Mouse (Mus musculus) lung, postnatal 25 days (tissue): ENCODE data around the gene Fam240b.
"Not testable (repeated sequence)": the region's sequence is repeated elsewhere in the genome, so short reads cannot be mapped to it uniquely, and the experiment has no call there.

Experiments used
- DNase-seq: peaks from one replicate; pipeline ENCODE4 v3.0.0; 2022; ENCODE audit warnings: low spot score

Gene Fam240b

GRCm38 (mm10) chr13:64497692-64498091 lies at the start of gene Fam240b:
TSS of gene Fam240b (minus strand) at chr13:64497792.
- DNase-seq = no peak

DNA sequence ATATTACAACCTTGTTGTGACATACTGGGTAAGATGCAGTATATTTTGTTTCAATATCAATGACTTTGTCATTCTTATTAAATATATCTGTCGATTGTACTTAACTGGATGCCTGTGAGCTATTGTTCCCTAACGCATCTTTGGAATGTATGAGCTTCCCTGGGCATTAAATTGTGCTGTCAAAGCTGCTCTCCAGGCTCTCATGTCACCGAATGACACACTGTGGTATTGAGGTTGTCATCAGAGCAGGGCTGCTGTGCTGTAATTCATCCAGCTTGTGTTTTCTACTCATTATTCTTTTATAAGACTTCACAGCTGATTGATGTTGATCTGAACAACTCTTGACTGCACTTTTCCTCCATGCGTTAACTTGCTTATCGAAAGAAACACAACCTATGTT lies 32.5 kb upstream of the Fam240b start:
- no peak for DNase-seq

DNA sequence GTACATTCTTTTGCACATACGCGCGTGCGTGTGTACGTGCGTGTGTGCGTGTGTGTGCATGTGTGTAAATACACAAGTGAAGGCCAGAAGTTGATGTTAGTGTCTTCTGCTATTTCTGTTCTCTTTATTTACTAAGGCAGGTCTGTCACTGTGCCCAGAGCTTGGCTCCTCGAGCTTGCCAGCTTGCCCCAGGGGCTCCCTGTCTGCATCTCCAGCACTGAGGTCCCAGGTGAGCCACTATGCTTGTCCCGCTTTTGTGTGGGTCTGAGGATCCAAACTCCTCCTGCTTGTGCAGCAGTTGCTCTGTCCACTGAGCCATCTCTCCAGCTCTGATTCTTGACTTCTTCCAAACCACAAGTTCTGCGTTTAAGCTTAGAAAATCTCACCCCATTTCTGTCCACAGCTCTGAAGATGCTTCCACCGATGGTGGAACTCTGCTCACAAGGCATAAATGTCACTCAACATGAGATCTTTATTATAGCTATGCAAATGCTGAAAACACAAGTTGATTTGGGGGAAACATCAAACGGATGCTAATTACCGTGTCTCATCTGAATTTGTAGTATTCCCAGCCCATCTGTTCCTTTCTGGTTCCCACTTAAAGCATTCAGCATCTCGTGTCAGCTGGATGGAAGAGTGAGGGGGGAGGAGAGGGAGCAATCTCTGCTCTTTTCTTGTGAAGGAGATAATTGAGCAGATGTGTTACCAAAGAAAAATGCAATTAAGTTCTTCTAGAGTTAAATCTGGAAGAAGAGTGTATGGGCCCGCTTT lies 29.1 kb upstream of the Fam240b start:
- no peak for DNase-seq

GRCm38 (mm10) chr13:64514247-64514646 lies 16.7 kb upstream of the Fam240b start:
- DNase-seq = no peak

DNA sequence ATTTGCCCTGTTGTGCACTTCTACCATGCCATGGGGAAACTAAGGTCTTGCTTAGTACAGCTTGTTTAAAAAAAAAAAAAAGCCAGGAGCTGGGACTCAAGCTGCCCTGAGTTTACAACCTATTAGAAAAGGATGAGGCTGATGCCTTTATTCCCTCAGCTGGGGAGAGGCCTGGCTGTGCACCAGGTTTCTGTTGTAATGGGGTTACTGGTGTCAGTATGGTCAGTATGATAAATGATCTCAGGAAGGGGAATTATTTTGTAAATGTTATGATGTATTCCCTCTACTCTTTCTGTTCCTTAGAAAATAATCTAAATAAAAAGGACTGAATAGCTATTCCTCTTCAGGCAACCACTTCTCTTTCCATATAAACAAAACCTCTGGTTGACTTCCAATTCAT lies 14.0 kb upstream of the Fam240b start:
- no peak for DNase-seq

DNA sequence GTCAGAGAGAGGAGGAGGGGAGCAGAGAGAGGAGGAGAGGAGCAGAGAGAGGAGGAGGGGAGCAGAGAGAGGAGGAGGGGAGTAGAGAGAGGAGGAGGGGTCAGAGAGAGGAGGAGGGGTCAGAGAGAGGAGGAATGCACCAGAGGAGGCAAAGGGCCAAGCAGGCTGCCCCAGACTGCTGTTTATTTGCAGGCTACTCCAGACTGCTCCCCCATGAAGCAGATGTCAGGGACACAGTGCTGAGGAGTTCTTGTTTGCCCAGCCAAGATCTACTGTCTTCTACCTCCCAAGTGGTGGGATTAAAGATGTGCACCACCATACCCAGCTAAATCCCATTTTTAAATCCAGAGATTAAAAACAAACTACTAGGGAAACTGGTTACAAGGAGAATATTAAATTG lies 9.8 kb upstream of the Fam240b start:
- DNase-seq = no peak

DNA sequence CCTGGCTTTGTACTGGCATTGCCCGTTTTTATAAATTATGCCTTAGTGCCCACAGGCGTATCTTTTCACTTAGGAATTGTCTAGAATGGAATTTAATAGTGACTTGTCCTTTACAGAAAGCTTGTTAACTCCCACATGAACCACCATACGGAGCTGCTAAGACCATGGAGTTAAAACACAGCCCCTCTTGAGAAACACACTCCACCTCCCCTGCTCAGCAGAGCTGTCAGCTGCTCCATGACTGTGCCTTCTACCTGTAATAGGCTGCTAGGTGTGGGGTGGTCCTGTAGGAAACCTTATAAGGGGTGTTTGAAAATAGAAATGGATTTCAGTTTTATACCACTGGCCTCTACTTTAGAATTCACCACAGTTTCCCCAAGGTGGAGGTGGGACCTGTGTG lies 5.2 kb upstream of the Fam240b start:
- no peak for DNase-seq

- no peak for DNase-seq
Observed at GRCm38 (mm10) chr13:64493586-64493985, 4.0 kb downstream of the Fam240b start.

- DNase-seq = peak; percentile 7
Observed at GRCm38 (mm10) chr13:64489886-64490285, 7.7 kb downstream of the Fam240b start.

DNA sequence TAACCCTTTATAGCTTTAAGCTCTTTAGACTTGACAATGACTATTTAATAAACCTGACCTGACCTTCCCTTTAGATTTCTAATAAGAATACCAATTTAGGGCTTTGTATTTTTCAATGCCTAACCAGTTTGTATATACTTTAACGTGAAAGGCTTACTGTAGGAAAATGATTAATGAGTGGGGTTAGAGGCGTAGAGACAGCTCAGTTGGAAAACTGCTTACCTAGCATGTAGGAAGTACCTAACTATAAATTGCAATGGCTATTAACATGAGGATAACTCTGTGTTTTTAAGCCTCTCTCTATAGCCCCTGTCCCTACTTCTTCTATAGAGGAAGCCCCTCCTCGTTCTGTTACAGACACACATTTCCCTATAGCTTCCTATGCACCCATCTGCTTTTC lies 17.6 kb downstream of the Fam240b start:
- no peak for DNase-seq

- DNase-seq = no peak
Observed at GRCm38 (mm10) chr13:64477968-64478367, 19.6 kb downstream of the Fam240b start.

DNA sequence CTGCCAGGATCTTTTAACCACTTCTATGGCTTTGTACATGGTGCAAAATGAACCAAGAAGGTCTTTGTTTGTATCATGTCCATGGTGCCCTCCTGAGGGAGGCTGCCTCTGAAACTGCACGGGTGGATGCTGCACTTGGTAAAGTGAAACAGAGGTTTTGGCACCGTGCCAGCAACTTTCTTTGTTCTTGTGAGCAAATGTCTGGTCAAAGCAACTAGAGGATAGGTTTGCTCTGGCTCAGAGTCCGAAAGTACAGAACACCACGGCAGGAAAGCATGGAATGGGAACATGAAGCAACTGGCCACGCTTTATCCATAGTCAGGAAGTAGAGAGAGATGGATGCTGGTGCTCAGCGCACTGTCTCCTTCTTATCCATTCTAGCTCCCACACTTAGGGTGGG lies 29.7 kb downstream of the Fam240b start:
- no peak for DNase-seq

- DNase-seq = no peak
Observed at GRCm38 (mm10) chr13:64465166-64465565, 32.4 kb downstream of the Fam240b start.

GRCm38 (mm10) chr13:64462581-64462980 lies 35.0 kb downstream of the Fam240b start:
- no peak for DNase-seq

- no peak for DNase-seq
Observed at GRCm38 (mm10) chr13:64458181-64458580, 39.4 kb downstream of the Fam240b start.

DNA sequence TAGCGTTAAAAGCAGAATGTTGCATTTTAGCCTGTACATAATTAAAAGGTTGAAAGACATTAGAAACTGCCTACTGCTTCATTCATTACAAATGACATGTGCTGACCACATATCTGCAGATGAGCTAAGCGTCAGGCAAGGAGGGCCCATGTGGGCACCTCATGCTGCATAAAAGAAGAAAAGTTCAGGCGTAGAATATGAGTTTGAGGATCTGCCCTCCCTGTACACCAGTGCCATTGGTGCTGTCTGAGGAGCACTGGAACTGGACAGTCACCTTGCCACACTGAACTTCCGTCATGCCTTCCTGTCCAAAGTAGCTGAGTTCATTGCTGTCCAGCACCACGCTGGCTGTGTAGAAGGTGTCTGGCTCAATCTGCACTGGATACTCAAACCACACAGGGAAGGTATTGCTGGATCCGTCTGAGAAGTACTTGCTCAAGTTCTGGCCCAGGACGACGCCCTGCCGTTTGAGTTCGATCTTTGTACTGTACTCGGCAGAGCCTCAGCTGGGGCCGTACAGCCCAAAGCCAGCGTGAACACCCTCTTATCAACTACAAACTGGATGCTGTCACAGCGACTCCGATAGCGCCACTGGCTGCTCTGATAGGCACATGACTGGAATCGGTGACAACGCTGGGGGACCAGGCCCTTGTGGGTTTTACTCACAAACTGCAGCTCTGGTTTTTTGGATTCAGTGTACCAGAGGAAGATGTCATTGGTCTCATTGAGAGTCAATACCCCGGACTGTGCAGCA lies 40.2 kb downstream of the Fam240b start:
- not testable (repeated sequence) for DNase-seq

- DNase-seq = no peak
Observed at GRCm38 (mm10) chr13:64450001-64450794, 47.4 kb downstream of the Fam240b start.

DNA sequence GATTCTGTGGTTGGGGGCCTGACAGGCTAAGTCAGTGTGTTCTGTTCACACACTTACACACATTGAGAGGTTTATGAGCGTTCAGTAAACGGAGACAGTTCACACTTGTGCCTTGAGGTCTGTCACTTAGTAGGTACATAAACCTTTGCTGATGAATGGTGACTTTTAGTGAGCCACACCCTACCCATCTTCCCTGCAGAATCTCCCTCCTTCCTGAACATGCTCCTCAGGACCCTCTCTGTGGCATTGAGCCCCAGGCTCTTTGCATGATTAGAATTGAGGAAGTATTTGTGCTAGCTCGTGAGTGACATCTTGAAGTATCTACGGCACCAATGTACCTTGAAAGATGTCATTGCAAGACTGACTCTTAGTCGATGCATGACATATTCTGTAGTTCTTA lies 48.9 kb downstream of the Fam240b start:
- DNase-seq = no peak

- DNase-seq = peak; percentile 44
Observed at GRCm38 (mm10) chr13:64447947-64448346, 49.6 kb downstream of the Fam240b start.

DNA sequence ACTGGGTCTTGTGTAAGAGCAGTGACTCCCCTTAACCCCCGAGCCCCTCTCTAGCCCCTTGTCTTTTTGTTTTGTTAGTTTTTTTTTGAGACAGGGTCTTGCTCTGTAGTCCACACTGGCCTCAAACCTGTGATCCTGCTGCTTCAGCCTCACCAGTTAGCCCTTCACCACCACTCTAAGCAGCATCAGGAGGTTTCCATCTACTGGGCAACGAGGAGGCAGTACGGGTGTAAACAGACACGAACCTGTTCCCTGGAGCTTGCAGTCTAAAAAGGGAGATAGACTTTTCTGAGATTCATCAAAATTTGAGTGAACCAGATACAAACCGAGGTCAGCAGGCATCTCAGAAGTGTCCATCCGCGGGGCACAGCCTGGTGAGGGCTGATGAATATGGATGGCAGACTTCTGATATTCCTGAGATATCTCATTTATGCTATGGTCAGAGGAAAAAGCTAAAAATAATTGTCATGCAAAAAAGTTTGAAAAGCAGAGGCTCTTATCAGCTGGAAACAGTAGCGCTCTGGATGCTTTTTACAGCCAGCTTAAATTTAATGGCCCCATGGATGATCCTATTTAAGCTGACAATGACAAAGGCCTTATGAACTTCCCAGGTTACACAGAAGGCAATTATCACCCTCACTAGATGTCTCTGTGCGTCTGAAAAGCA lies 52.2 kb downstream of the Fam240b start:
- no peak for DNase-seq

DNA sequence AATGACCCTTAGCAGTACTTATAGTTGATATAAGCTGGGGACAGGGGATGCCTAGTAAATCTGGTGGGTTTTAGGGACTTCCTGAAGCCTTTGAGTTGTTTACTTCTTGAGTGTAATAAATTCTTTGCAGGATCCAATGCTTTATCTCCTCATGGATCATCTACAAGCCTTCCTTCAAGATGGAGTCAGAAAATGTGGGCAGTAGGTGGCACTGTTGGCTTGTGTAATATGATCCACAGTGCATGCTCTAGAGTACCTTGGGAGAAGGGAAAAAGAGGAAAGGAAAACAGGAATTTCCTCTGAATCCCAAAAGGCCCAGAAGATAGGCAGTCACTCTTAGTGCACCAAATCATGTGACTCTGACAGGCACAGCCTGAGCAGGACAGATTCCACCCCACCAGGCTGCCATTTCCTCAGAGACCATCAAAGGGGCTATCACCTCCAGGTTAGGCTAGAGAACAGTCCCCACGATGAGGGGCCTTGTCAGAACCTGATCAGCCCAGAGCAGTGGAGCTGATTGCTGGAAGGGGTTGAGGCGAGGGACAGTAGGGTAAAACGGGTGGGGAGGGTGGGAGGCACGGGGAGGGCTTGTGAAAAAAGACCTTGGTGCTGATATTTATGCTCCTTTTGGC lies 54.2 kb downstream of the Fam240b start:
- DNase-seq = peak; percentile 40

DNA sequence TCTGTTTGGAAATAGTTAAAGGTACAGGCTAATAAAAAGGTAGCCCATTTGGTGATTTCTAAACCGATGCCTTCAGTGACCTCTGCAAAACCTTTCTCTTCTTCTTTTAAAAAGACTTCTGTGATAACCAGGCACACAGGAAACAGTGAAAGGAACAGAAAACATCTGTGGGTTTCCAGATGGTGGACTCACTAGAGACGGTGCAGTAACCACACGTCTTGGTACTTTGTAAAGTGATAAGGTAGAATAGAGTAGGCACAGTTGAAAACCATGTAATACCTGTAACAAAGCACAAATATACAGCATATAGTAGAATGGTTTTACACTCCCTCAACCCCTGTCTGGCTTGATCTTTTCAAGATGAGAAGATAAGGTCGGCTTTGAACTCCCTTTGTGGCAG lies 57.0 kb downstream of the Fam240b start:
- DNase-seq = no peak
